Mouse (Mus musculus) G1E (cell line): ENCODE data around the gene Adgrg1.

Source experiments
- CTCF ChIP-seq: IDR thresholded peaks from 2 replicates; pipeline ENCODE4 v1.5.1; 2012; ENCODE audit warnings: low read depth, low read length, inconsistent platforms, mixed read lengths
- POLR2AphosphoS5 ChIP-seq: IDR thresholded peaks from 2 replicates; pipeline ENCODE4 v1.6.1; 2012; ENCODE audit warnings: low read depth, low read length, inconsistent platforms; ENCODE audit not compliant: insufficient replicate concordance
- TAL1 ChIP-seq: conservative IDR thresholded peaks from 2 replicates; pipeline ENCODE4 v1.6.1; 2012; ENCODE audit warnings: low read depth, low read length, inconsistent platforms, mixed read lengths

GRCm38 (mm10) chr8:94950458-94950857 is 24.1 kb upstream of the Adgrg1 start:
- TF ChIP-seq CTCF (no peak), TAL1 (no peak), POLR2AphosphoS5 (no peak)
